Mouse (Mus musculus) C2C12 (cell line): ENCODE measurements around the gene Asb18.

ENCODE experiments used
- CTCF ChIP-seq: IDR thresholded peaks from one replicate; pipeline ENCODE4 v1.5.1; 2011; ENCODE audit not compliant: control insufficient read depth, insufficient read depth, insufficient read length
- MYOD1 ChIP-seq: IDR thresholded peaks from one replicate; pipeline ENCODE4 v1.6.1; 2011; ENCODE audit warnings: low read depth; ENCODE audit not compliant: control insufficient read depth, insufficient read length
- MYOG ChIP-seq: IDR thresholded peaks from one replicate; pipeline ENCODE4 v1.6.1; 2011; ENCODE audit not compliant: control insufficient read depth, insufficient read length; ENCODE audit errors: extremely low read depth

DNA sequence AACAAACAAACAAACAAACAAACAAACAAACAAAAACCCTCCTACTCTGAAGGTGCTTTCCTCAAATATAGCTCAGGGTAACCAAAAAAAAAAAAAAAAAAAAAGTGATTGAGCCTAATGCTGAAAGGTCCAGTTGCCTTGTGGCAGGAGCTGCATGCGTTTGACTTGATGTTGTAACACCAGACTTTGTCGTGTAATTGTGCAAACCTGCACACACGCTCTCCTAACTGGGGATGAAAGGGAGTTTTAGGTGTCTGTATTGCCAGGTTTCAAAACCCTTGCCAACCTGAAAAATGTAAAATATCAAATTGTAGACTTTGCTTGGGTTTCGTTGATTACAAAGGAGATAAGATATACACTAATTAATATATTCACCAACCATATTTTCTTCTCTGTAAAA lies 100.9 kb downstream of the Asb18 start:
- TF ChIP-seq CTCF (no peak), MYOG (no peak), MYOD1 (no peak)
